Mouse (Mus musculus) natural killer cell, adult 2 months (primary cell): ENCODE measurements around the gene Trim67.

Experiments
- DNase-seq, 2 experiments: peaks; one replicate each; pipeline ENCODE4 v3.0.0; 2022; ENCODE audit warnings: low spot score in 2 of 2

The Trim67 gene

GRCm38 (mm10) chr8:124878141-124878540, 85.2 kb downstream of the Trim67 start:
- no peak for DNase-seq

- no peak for DNase-seq
Measured at GRCm38 (mm10) chr8:124878946-124879526, 86.1 kb downstream of the Trim67 start.
